Mouse (Mus musculus): ENCODE data around the gene Alkbh2. TPM values are rescaled to one million over a fixed set of nuclear protein-coding genes. Genes with fewer than 3 reads are reported as not detected.

Gene Alkbh2
- 1 to 10 TPM; 5.6 to 5.7 TPM for total RNA-seq (2021)
- long read RNA-seq, experiment 1, partial matches to known transcripts: 0 of 4 reads
- long read RNA-seq, experiment 1, other reads (novel, unspliced or antisense): 4 of 4 reads
- long read RNA-seq, experiment 2, partial matches to known transcripts: 0 of 4 reads
- long read RNA-seq, experiment 2, other reads (novel, unspliced or antisense): 4 of 4 reads

GRCm38 (mm10) chr5:114127374-114128349 is at the start of gene Alkbh2:
TSS of gene Alkbh2 (minus strand) at chr5:114128218.
- DNase-seq (ENCODE audit: low spot score in 2 of 2): peak; percentile 73

- no peak for DNase-seq (ENCODE audit: low spot score in 2 of 2)
These were observed 48.8 kb upstream of the Alkbh2 start for GRCm38 (mm10) chr5:114176548-114177400.

- DNase-seq (ENCODE audit: low spot score in 2 of 2): peak; percentile 54 to 59
These were observed 47.7 kb upstream of the Alkbh2 start for GRCm38 (mm10) chr5:114175596-114176171.

GRCm38 (mm10) chr5:114174639-114175038 is 46.6 kb upstream of the Alkbh2 start:
- peak in 1 of 2 experiments; percentile 20 for DNase-seq (ENCODE audit: low spot score in 2 of 2)

GRCm38 (mm10) chr5:114173877-114174581 is 46.0 kb upstream of the Alkbh2 start:
- no peak for DNase-seq (ENCODE audit: low spot score in 2 of 2)

- no peak for DNase-seq (ENCODE audit: low spot score in 2 of 2)
These were observed 45.4 kb upstream of the Alkbh2 start for GRCm38 (mm10) chr5:114173458-114173857.

GRCm38 (mm10) chr5:114172936-114173335 is 44.9 kb upstream of the Alkbh2 start:
- DNase-seq (ENCODE audit: low spot score in 2 of 2): peak in 1 of 2 experiments; percentile 34

GRCm38 (mm10) chr5:114170345-114170744 is 42.3 kb upstream of the Alkbh2 start:
- no peak for DNase-seq (ENCODE audit: low spot score in 2 of 2)

- peak in 1 of 2 experiments; percentile 22 for DNase-seq (ENCODE audit: low spot score in 2 of 2)
These were observed 35.2 kb upstream of the Alkbh2 start for GRCm38 (mm10) chr5:114163117-114163696.

- no peak for DNase-seq (ENCODE audit: low spot score in 2 of 2)
These were observed 34.2 kb upstream of the Alkbh2 start for GRCm38 (mm10) chr5:114162106-114162815.

- DNase-seq (ENCODE audit: low spot score in 2 of 2): no peak
These were observed 33.4 kb upstream of the Alkbh2 start for GRCm38 (mm10) chr5:114161424-114161823.

- DNase-seq (ENCODE audit: low spot score in 2 of 2): no peak
These were observed 29.2 kb upstream of the Alkbh2 start for GRCm38 (mm10) chr5:114157236-114157635.

GRCm38 (mm10) chr5:114155168-114155933 is 27.3 kb upstream of the Alkbh2 start:
- DNase-seq (ENCODE audit: low spot score in 2 of 2): no peak

GRCm38 (mm10) chr5:114154765-114155164 is 26.7 kb upstream of the Alkbh2 start:
- no peak for DNase-seq (ENCODE audit: low spot score in 2 of 2)

GRCm38 (mm10) chr5:114153490-114153889 is 25.5 kb upstream of the Alkbh2 start:
- no peak for DNase-seq (ENCODE audit: low spot score in 2 of 2)

- DNase-seq (ENCODE audit: low spot score in 2 of 2): no peak
These were observed 24.5 kb upstream of the Alkbh2 start for GRCm38 (mm10) chr5:114152359-114153092.

GRCm38 (mm10) chr5:114147043-114147972 is 19.3 kb upstream of the Alkbh2 start:
- no peak for DNase-seq (ENCODE audit: low spot score in 2 of 2)

All from left cerebral cortex, adult 18-20 months (tissue).